Mouse (Mus musculus): ENCODE data around the gene Rpgrip1.

- TF ChIP-seq CTCF (IDR thresholded peaks at IDR 0.05; ENCODE audit: control insufficient read depth, insufficient read depth, insufficient replicate concordance, low read depth, low read length) (no peak), POLR2A (IDR thresholded peaks at IDR 0.05; ENCODE audit: control insufficient read depth, low read depth, low read length) (no peak)
Observed at GRCm38 (mm10) chr14:52094533-52094932, 16.0 kb upstream of the Rpgrip1 start.

All from testis, adult 2 months (tissue).